Mouse (Mus musculus): ENCODE results near the gene Vps53.

Vps53 gene

GRCm38 (mm10) chr11:76106551-76107496, 72.6 kb downstream of the Vps53 start:
- no peak for DNase-seq

GRCm38 (mm10) chr11:76101154-76101553, 78.3 kb downstream of the Vps53 start:
- DNase-seq: no peak

GRCm38 (mm10) chr11:76099193-76099975, 80.1 kb downstream of the Vps53 start:
- no peak for DNase-seq

GRCm38 (mm10) chr11:76093610-76094009, 85.8 kb downstream of the Vps53 start:
- no peak for DNase-seq

- no peak for DNase-seq
Measured at GRCm38 (mm10) chr11:76089776-76090175, 89.7 kb downstream of the Vps53 start.

GRCm38 (mm10) chr11:76088506-76088905, 90.9 kb downstream of the Vps53 start:
- DNase-seq: no peak

- DNase-seq: peak; percentile 35 to 43
Measured at GRCm38 (mm10) chr11:76085898-76086591, 93.4 kb downstream of the Vps53 start.

GRCm38 (mm10) chr11:76084943-76085342, 94.5 kb downstream of the Vps53 start:
- DNase-seq: no peak

- no peak for DNase-seq
Measured at GRCm38 (mm10) chr11:76083941-76084367, 95.5 kb downstream of the Vps53 start.

- DNase-seq: no peak
Measured at GRCm38 (mm10) chr11:76081048-76081640, 98.3 kb downstream of the Vps53 start.

- no peak for DNase-seq
Measured at GRCm38 (mm10) chr11:76080293-76080692, 99.2 kb downstream of the Vps53 start.

- DNase-seq: no peak
Measured at GRCm38 (mm10) chr11:76077341-76077740, 102.1 kb downstream of the Vps53 start.

GRCm38 (mm10) chr11:76074296-76075093, 105.0 kb downstream of the Vps53 start:
- DNase-seq: no peak

GRCm38 (mm10) chr11:76069816-76070215, 109.6 kb downstream of the Vps53 start:
- no peak for DNase-seq

- DNase-seq: peak; percentile 47 to 51
Measured at GRCm38 (mm10) chr11:76066563-76067156, 112.8 kb downstream of the Vps53 start.

- DNase-seq: peak; percentile 67 to 79
Measured at GRCm38 (mm10) chr11:76065521-76066095, 113.8 kb downstream of the Vps53 start.

GRCm38 (mm10) chr11:76064411-76064810, 115.0 kb downstream of the Vps53 start:
- DNase-seq: no peak

- DNase-seq: no peak
Measured at GRCm38 (mm10) chr11:76060906-76061305, 118.5 kb downstream of the Vps53 start.

GRCm38 (mm10) chr11:76059971-76060370, 119.5 kb downstream of the Vps53 start:
- DNase-seq: no peak

GRCm38 (mm10) chr11:76056487-76056886, 123.0 kb downstream of the Vps53 start:
- no peak for DNase-seq

- DNase-seq: peak; percentile 82 to 87
Measured at GRCm38 (mm10) chr11:76052496-76052895, 127.0 kb downstream of the Vps53 start.

All from cerebellum, adult 18-20 months (tissue).